Mouse (Mus musculus): ENCODE results near the gene Aifm2.

Aifm2 gene

DNA sequence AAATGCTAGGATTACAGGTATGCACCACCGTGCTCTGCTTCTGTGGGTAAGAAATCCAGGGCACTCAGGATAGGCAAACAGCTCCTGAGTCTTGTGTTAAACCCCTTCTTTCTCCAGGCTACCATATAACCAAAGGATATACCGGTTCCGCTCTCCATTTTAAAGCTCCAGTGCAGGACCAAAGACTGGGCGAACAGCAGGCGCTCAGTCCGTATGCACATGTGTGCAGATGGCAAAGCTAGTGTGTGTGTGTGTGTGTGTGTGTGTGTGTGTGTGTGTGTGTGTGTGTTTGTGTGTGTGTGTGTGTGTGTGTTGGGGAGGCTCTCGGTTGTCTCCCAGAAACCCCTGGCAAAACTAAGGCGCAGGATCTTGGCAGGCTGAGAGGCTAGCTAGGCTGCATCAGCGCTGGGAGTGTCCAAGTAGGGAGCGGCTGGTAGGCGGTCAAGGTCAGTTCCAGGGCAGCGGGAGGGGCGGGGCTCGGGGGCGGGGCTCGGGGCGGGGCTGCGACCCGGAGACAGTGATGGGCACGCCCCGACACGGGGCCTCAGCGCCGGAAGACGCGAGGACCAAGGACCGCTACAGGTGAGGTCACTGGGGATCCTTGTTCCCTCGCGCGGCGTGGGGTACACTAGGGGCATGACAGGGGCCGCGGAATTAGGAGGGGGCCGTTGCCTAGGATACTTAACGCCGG is at the start of gene Aifm2:
Aifm2 (plus strand) TSS at position 493 of the 691 bp plus-strand sequence.
- peak; percentile 71 for DNase-seq (ENCODE audit: extremely low read depth, insufficient read length, low spot score)

DNA sequence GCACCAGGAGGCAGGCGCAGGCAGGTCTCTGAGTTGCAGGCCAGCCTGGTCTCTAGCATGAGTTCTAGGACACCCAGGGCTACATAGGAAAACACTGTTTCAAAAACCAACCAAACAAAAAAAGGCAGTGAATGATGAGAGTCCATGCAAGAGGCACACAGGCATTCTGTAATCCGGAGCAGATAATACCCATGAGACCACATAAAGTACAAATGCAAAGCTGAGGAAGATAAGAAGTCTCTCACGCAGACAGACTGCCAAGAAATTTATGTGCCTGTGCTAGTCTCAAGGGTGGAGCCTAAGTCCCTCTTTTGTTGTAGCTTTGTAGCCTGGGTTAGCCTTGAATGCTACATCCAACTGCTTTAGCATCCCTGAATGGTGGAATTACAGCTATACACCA is 49.4 kb upstream of the Aifm2 start:
- DNase-seq (ENCODE audit: extremely low read depth, insufficient read length, low spot score) = no peak

DNA sequence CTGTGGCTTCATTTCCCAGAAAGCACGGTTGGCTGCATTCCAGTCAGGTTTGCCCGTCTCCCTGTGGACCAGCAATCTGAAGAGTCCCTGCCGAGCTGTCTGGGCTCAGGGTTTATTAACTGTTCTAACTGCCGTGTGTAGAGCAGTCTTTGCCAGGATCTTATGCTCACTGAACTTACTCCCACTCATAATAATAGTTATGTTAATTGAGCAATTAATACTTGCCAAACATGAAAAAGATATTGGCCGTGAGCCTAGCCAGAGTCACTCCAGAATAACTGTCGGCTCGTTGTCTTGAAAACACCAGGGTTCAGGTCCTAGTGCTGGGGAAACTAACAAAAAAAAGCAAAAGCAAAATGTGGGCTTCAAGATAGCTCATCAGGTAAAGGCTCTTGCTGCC is 45.8 kb upstream of the Aifm2 start:
- no peak for DNase-seq (ENCODE audit: extremely low read depth, insufficient read length, low spot score)

DNA sequence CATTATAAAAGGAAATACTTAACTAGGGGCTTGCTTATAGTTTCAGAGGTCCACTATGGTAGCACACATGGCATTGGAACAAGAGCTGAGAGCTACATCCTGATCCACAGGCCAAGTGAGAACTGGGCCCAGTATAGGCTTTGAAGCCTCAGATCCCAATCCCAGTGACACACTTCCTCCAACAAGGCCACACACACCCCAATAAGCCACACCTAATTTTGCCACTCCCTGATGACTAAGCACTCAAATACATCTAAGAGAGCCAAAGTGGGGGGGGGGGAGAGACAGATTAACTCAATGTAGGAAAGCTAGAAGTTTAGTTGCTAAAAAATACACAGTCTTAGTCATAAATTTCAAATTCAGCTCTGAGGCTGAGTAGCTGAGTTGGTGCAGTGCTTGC is 45.2 kb upstream of the Aifm2 start:
- peak; percentile 72 for DNase-seq (ENCODE audit: extremely low read depth, insufficient read length, low spot score)

DNA sequence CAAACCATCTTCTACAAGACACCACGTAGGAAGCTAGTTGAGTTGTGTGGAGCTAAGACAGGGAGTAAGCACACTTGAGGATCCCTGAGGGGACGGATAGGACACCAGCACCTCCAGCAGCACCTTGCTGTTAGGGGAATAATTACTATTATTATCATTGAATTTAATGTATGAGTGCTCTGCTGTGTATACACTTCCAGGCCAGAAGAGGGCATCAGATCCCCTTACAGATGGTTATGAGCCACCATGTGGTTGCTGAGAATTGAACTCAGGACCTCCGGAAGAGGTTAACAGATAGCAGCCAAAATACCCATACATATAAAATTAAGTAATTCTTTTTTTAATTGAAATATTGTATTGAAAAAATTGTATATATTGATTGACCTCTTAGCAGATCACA is 44.3 kb upstream of the Aifm2 start:
- DNase-seq (ENCODE audit: extremely low read depth, insufficient read length, low spot score) = no peak

DNA sequence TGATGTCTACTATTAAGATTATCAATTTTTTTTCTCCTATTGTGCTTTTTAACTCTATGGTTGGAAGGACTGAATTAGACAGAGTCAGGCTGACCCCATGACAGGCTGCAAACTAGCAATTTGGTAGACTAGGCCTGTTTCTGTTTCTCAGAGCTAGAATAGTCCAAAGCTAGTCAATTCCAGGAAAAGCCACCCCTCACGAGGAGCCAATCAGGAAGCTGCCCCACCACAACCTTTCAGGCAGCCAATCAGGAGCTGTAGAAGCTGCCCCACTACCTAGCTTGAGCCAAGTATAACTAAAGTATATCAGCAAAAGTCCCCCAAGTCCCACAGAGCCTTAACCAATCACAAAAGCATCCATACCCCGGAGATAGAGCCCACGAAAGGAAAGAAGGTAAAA is 39.1 kb upstream of the Aifm2 start:
- DNase-seq (ENCODE audit: extremely low read depth, insufficient read length, low spot score) = no peak

DNA sequence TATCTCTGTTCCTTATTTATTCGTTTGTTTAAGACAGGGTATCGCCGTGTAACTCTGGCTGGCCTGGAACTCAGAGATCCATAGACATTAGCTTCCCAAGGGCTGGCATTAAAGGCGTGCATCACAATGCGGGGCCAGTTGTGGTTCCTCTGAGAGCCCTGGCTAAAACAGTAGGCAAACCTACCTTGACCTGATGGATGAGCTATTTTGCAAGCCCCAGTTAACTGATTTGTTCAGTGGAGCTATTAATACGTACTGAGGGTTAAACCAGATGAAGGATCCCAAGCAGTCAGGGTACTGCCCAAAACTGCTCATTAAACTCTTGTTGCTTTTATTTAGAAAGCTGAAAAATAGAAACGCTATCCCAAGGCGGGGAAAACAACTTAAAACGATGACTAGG is 35.5 kb upstream of the Aifm2 start:
- no peak for DNase-seq (ENCODE audit: extremely low read depth, insufficient read length, low spot score)

DNA sequence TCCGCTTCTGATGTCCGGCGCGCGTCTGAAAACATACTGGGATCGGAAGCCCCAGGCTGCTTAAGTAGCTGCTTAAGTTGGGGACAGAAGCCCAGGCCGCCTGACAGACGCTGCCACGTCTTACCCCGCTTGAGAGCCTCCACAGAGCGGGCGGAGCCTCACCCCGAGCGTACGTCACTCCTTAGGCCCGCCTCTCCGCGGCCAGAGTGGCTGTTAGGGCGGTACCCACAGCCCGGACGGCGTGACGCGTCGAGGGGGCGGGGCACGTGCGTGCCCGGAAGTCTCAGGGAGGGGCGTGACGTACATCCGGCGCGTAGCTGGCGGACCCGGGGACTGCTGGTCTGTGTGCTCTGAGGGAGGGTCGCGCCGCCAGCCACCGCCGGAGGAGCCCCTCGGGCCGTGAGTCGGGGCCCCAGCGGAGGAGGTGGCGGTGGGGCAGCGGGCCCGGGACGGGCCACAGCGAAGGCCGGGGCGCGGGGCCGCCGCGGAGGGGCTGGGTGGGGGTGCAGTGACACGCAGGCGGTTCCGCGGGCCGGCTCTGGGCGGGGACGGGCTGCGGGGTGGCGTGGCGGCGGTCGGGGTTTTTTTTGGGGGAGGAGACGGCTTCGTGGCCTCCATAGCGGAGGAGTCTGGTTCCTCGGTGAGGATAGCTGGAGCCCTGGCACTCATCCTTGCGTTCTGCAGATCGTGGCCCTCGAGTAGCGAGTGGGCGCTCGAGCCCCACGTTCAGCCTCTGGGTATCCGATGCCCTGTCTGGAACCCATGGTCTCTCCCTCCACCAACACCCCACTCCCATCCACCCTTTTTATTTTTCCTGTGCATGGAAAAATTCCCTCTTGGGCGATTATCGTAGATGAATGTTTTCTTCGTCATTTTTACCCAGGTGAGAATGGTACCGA is 34.8 kb upstream of the Aifm2 start, which contains the start of gene Sar1a:
Sar1a (plus strand) TSS at position 285 of the 899 bp plus-strand sequence.
- peak; percentile 97 for DNase-seq (ENCODE audit: extremely low read depth, insufficient read length, low spot score)

DNA sequence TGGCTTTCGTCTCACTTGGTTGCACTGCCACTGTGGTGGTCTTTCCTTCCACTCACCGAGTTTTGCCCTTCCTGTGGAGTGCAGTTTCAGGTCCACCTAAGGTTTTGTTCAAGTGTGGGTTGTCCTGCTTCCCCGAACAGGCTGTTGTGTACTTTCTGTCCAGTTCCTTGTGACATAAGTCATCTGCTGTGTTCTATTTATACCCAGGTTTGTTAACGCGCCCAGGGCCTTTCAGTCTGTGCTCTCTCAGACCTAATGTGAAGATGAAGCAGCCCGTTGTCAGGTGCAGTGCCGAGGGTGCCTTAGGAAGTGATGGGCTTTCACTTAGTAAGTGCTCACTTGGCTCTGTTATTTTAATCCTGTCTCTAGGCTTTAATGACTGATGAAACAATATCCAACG is 25.7 kb upstream of the Aifm2 start:
- no peak for DNase-seq (ENCODE audit: extremely low read depth, insufficient read length, low spot score)

DNA sequence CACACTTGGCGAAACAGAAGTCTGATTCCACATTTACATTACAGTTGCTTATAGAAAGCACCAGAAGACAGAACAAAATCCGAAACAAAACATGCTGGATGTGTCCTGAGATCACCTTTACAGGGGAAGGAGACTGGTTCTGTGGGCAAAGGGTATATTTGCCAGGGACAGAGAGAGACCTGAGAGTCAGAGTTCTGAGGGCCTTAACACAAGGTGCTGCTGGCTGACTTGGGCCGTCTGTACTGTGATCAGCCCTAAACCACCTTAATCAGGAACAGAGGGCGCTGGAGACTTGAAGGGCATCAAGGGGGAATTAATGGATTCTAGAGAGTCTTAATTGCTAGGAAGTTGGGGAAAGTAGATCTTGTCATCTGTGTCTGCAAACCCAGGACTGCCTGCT is 21.5 kb upstream of the Aifm2 start:
- DNase-seq (ENCODE audit: extremely low read depth, insufficient read length, low spot score) = no peak

DNA sequence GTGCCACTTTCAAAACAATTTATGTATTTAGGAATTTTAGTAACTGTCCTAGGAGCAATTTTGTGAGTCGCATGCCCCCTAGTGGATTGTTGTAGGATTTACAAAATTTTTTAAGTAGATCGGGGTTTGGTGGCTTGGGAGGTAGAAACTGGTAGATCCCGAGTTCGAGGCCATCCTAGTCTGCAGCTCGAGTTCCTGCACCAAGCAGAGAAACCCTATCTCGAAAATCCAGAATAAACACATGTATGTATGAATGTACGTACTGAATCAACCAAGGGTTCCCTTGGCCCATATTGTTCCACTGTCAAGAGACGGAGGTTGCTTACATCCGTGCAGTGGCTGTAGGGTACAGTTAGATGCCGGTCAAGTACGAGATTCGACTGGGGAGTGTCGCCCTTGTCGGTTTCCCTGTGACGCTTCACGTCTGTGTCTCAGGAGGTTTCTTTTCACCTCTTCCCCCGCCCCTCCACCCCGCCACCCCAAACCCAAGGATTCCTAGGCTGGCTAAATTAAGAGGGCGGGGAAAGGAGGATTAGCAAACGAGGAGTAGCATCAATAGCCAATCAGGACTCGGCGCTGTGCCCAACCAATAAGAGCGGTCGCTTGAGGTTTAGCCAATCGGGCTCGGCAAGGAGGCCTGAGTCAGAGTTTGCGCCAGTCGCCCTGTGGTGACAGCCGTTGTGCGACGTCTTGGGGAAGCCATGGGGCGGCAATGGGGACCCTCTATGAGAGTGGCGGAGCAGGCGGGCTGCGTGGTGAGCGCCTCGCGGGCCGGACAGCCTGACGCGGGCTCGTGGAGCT is 20.0 kb upstream of the Aifm2 start, which contains the start of gene Tysnd1:
Tysnd1 (plus strand) TSS at position 645 of the 801 bp plus-strand sequence.
- peak; percentile 50 for DNase-seq (ENCODE audit: extremely low read depth, insufficient read length, low spot score)

DNA sequence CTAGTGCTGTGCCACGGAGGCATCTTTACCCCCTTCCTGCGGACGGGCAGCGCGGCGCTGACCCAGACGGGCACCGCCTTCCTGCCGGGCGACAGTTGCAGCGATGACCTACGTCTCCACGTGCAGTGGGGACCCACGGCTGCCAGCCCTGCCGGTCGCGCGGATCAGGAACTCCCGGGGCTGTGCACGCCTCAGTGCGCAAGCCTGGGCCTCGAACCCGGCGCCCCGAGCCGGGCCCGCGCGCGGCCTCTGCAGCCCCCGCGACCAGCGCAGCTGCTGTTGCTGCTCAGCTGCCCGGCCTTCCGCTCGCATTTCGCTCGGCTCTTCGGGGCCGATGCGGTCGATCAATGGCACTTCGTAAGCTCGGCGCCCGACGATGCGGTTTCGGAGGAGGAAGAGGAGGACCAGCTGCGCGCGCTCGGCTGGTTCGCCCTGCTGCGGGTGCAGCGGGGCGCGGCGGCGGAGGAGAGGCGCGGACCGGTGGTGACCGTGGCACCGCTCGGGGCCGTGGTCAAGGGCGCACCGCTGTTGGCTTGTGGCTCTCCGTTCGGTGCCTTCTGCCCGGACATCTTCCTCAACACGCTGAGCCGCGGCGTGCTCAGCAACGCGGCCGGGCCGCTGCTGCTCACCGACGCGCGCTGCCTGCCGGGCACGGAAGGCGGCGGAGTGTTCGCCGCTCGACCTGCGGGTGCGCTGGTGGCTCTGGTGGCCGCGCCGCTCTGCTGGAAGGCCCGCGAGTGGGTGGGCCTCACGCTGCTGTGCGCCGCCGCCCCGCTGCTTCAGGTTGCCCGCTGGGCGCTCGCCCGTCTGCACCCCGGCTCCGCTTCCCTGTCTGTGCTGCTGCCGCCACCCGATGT is 19.1 kb upstream of the Aifm2 start:
- no peak for DNase-seq (ENCODE audit: extremely low read depth, insufficient read length, low spot score)

DNA sequence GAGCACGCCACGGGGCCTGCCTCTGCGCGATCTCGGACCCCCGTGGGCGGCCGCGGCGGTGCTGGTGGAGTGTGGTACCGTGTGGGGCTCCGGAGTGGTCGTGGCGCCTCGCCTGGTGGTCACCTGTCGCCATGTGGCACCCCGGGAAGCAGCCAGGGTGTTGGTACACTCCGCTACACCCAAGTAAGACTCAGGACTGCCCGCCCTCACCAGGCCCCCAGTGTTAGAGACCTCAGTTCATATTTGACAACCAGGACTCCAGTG is 18.6 kb upstream of the Aifm2 start:
- no peak for DNase-seq (ENCODE audit: extremely low read depth, insufficient read length, low spot score)

DNA sequence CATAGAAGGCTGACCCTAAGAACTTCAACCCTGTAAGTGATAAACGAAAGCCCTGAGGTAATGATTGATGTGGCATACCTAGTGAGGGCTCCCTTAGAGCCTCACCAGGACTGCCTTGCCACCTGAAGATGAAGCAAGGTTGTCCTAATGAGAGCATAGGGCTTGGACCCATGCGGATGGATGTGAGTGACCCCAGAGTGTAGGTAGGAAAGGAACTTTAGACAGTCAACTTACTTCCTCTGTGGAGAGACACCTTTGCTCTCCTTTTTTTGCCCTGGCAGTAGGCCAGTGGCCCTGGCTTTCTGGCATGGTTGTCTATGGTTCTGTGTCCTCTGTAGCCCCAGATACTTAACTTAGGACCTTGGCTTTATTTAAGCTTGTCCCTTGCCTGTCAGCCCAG is 18.0 kb upstream of the Aifm2 start:
- DNase-seq (ENCODE audit: extremely low read depth, insufficient read length, low spot score) = no peak

DNA sequence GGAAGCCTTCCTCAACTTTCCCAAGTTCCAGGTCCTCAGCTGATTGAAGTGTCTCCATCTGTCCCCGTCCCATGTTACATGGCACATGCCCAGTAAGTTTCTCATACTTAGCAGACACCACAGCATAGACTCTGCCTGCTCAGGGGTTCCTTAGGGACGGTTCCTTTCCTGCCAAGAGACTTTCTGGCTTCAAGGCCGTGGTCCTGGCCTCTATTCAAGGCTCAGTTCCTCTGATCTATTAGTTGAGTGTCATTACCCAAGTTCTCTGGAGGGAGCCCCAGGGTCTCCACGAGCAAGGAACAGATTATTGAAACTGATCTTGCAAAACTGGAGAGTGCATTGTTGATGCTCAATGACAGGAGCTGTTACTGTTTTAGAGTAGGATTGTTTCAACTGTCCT is 10.4 kb upstream of the Aifm2 start:
- DNase-seq (ENCODE audit: extremely low read depth, insufficient read length, low spot score) = no peak

DNA sequence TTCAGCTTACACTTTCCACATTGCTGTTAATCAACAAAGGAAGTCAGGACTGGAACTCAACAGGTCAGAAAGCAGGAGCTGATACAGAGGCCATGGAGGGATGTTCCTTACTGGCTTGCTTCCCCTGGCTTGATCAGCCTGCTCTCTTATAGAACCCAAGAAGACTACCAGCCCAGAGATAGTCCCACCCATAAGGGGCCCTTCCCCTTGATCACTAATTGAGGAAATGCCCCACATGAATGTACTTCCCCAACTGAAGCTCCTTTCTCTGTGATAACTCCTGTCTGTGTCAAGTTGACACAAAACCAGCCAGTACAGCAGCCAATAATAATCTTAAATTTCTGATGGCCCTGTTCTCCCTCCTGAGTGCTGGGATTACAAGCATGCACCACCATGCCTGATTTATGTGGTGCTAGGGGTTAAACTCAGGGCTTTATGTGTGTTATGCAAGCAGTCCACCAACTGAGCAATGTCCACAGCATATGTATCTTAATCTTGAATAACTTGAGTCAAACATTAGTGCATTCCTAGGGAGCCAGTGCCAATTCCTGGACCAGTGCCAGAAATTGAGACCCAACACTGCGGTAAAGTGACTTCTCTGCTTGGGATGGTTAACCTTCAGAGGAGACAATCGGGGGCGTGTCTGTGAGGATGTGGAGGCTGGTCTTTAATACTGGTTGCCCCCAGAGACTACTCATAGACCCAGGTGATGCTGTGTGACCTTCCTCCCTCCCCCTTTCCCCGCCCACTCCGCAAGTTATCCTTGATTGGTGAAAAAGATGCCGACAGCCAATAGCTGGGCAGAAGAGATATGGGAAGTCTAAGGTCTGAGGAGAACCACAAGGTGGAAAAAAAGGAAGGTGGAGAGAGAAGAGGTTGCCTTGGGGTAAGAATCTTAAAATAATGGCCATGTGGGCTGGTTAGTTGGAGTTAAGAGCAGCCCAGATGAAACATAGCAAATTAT is 8.4 kb upstream of the Aifm2 start:
- no peak for DNase-seq (ENCODE audit: extremely low read depth, insufficient read length, low spot score)

DNA sequence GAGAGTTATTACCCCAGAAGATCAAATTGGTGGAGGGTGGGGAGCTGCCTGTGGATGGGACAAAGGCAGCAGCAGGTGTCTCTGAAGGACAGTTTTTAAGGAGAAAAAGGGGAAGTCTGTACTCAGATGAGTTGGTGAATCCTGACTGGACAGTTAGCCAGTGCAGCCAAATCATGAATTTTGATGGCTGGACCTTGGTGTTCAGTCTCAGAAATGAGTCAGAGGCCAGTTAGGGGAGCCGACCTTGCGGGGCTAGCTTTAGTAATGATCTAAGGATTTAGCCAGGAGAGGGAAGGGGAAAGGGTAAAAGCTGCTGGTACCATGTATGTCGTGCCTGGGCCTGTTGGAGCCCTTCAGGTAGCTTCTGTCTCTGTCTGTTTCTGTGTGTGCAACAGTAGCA is 1.5 kb upstream of the Aifm2 start:
- DNase-seq (ENCODE audit: extremely low read depth, insufficient read length, low spot score) = no peak

DNA sequence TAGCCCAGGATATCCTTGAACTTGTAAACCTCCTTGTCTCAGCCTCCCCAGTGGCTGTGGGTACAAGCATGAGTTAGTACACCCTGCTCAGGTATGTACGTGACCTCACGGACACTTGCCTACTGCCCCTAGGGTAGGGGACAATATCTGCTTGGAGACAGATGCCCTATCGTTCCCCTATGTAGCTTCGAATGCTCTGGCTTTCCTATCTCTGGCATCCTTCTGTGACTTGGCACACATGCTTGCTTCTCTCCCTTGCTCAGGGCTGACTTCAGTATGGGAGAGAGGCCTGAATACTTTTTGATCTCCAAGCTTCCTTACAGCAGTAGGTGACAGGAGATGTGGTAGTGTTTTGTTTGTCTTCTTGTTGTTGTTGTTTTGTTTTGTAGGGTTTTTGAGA is 917 bp upstream of the Aifm2 start:
- DNase-seq (ENCODE audit: extremely low read depth, insufficient read length, low spot score) = no peak

DNA sequence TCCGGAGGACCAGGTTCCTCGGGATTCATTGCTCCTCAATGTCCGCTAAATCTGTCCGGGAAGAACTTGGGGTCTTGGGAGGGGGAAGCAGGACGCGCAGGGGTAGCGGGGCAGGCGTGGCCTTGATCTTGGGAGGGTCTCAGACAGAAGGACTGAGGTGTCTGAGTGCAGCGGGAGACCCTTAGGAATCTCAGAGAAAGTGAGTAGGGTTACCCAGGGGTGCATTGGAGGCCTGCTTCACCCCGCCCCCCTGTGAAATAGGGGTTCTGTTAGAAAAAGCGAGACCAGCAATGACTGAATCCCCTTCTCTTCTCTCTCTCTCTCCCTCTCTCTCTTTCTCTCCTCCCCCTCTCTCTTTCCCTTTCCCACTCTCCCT is 387 bp downstream of the Aifm2 start:
- no peak for DNase-seq (ENCODE audit: extremely low read depth, insufficient read length, low spot score)
